Mouse (Mus musculus) kidney, postnatal 25 days (tissue): Measurements from ENCODE around the gene Tspan4.

Experiments used
- DNase-seq, 2 experiments: peaks; one replicate each; pipeline ENCODE4 v3.0.0; 2021; ENCODE audit warnings: mixed read lengths in 2 of 2

Gene Tspan4

DNA sequence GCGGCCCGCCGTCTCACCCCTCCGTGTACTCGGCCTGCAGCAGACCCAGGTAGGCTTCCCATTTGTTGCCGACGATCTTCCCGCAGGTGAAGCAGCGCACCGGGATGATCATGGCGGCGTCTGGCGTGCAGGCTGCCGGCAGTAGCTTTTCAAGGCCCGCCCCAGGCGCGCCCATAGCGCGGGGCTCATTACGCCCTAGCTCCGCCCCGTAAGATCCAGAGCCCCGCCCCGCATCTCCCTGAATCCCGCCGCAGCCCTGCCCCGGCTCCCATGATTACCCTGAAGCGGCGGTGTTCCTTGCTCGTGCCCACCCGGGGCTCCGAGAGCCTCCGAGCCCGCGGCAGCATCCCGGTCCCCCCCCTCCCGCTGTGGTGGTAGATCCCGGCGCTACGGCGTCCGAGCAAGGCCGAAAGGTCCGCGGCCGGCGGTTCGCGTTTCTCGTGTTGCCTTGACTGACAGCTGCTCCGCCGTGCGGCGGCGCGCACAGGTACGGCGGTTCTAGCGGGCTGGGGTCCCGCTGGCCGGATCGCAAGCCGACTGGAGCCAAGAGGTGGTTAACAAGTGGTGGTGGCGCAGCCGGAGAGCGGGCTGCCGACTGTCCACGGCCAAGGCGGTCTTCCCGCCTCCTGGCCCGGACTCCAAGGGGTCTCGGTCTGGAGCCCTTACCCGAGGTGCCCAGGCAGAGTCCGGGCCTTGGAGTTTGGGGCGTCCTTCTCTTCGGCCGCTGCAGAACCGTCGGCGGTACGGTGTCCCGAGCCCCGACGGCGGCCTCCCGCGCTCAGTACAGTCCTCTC is at the start of gene Tspan4, which contains the start of gene Polr2l:
Gene Tspan4, plus strand, starts transcription at position 230 of the 794 bp plus-strand sequence.
Gene Polr2l, minus strand, starts transcription at position 122 of the 794 bp plus-strand sequence.
- peak; percentile 85 to 93 for DNase-seq

GRCm38 (mm10) chr7:141426948-141427730 is 47.9 kb upstream of the Tspan4 start:
- no peak for DNase-seq

GRCm38 (mm10) chr7:141428701-141429100 is 46.3 kb upstream of the Tspan4 start:
- no peak for DNase-seq

- DNase-seq = peak; percentile 58 to 79
Measured at GRCm38 (mm10) chr7:141429310-141429709, 45.7 kb upstream of the Tspan4 start, which contains the start of gene Cend1. Cend1 (minus strand) TSS chr7:141429491.

- no peak for DNase-seq
Measured at GRCm38 (mm10) chr7:141429840-141430584, 45.0 kb upstream of the Tspan4 start.

DNA sequence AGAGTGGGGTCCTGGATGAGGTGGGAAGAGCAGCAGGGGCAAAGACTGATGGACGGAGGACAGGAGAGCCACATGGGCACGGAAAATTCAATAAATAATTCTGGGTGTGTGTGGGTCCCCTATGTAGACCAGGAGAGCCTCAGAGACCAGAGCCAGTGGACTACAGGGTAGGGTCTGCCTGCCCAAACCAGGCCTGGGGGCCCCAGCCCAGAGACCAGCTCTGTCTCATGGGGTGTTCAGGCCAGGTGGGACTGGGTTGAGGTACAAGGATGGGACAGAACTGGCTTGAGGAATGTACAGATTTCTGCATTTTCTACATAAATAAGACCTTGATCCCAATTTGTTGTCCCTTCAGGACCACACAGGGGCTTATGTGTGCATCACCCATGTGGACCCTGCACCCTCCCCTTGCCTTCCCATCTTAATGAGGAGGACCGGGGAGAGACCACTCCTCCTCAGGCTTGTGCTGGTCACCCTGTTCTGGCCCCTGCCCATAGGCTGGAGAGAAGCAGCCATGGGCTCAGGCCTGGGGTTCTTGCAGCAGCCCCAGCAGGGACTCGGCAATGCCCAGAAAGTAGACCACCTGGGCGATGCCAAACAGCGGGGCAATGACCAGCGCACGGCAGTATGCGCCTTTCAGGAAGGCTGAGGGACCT is 44.3 kb upstream of the Tspan4 start:
- DNase-seq = no peak

- DNase-seq = no peak
Measured at GRCm38 (mm10) chr7:141431434-141432185, 43.4 kb upstream of the Tspan4 start.

DNA sequence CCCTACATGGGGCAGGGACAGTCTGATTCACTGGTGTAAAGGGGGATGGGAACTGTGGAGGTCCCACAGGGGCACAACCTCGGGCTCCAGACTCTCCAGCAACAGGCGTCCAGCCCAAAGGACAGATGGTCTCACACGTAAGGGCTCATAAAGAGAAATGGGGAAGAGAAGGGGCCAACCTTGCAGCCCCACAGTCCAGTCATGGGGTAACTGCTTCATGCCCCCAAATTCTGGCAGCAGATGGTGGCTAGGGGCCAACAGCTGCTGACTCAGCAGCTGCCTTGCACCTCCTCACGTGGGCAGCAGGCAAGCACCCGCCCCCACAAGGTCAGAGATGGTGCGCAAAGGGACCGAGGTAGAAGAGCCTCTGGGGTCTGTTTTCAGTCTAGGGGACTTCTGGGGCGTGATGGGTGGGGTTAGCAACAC is 42.8 kb upstream of the Tspan4 start:
- DNase-seq = peak; percentile 50 to 82

GRCm38 (mm10) chr7:141432741-141433516 is 42.1 kb upstream of the Tspan4 start:
- DNase-seq = peak; percentile 69 to 92

DNA sequence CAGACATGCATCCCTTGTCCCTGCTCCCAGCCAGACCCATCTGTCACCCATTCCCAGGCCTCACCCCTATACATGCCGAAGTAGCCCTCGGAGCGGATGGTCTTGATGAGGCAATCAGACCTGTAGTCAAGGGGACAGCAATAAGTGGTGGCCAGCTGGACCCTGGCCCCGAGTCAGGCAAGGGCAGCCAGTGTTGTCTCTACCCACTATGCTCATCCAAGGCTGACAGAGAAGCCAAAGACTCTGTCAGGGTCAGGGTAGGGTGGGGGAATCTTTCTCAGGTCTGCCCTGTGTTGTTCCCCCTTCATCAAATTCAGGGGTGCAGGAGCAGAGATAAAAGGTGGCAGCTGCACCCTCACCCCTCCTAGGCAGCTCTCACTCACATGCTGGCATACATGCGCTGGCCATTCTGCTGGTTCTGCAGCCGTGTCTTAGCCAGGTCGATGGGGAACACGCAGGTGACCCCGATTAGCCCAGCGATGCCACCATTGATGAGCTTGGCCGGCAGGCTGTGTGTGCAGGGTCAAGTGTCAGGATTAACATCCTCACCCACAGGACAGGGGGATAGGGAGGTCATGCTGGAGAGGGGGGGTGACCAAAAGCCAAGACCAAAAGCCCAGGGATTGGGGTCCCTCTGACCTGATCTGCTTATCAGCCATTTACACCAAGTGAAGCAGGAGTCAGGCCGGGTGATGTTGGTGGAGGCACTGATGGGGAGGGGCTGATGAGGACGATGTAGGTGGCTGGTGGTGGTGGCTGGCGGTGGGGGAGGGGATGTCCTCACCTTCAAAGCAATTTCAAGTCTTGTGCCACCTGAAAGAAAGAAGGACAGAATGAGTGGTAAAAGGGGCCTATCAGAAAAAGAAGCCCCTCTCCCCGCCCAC is 41.3 kb upstream of the Tspan4 start:
- no peak for DNase-seq

GRCm38 (mm10) chr7:141434464-141434863 is 40.6 kb upstream of the Tspan4 start:
- DNase-seq = peak; percentile 49 to 70

GRCm38 (mm10) chr7:141435129-141435855 is 39.7 kb upstream of the Tspan4 start:
- DNase-seq = peak; percentile 70 to 83

DNA sequence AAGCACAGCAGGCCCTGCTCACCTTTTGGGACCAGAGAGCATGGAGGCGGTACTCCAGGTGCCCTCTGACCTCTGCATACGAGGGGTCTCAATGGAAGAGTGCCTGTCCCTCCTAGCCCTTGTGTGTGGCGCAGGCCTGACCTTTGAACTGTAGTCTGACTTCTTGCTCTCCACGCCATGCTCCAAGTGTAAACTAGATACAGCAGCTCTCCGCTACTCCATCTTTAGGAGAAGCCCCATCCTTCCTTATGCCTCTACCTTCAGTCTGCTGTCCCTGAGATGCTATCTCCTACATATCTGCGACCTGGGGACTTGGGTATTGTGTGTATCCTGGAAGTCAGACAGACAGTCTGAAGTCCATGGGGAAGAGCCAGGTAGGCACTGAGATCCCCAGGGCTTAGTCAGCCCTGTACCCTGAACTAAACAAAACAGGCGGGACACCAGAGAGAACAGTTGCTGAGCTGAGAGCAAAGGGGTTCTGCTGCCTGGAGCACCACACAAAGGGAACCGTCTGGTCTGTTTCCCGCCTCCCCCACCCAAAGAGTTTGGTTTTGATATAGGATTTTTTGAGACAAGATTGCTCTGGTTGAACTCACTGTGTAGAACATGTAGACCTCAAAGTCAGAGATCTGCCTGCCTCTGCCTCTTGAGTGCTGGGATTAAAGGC is 39.1 kb upstream of the Tspan4 start:
- peak in 1 of 2 experiments; percentile 52 for DNase-seq

- no peak for DNase-seq
Measured at GRCm38 (mm10) chr7:141436523-141436892, 38.5 kb upstream of the Tspan4 start.

DNA sequence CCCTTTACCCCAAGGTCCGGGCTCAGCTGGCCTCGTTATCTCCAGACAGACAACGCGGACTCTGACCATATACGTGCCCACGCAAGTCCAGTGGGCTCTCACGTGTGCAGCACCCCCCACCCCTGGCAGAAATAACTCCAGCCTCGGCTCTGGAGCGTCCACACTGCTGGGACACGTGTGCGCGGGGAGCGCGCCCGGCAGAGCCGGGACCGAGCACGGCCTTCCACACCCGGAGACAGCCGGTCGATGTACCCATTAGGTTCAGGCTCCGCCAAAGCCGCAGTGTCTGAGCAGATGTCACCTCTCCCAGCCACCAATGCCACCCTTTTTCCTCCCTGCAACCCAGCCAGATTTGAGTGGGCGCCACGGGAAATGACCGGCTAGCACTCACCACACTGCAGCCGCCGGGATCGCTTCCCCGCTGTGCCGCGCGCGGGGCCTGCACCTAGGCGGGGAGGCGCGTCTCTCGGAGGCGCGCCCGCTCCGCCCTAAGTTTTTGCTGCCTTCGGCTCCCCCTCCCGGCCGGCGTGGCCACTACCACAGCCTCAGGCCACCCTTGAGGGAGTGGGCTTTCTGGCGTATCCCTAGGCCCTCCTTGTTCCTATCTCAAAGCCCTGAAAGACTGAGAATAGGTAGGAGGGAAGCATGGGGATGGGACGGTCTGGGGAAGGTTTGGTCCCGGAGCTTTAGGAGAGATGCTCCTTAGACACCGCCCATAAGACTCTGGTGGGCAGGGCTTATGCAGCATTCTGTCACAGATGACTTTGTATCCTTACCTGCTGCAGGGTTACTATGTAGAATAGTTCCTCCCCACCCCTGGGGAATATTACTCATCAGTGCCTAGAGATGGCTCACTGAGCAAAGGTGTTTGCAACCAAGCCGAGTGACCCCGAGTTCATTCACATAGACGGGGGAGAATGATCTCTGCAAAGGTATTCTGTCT is 37.6 kb upstream of the Tspan4 start, which contains the start of gene Slc25a22:
Gene Slc25a22, minus strand, starts transcription at position 715 of the 943 bp plus-strand sequence.
- peak; percentile 84 to 89 for DNase-seq

DNA sequence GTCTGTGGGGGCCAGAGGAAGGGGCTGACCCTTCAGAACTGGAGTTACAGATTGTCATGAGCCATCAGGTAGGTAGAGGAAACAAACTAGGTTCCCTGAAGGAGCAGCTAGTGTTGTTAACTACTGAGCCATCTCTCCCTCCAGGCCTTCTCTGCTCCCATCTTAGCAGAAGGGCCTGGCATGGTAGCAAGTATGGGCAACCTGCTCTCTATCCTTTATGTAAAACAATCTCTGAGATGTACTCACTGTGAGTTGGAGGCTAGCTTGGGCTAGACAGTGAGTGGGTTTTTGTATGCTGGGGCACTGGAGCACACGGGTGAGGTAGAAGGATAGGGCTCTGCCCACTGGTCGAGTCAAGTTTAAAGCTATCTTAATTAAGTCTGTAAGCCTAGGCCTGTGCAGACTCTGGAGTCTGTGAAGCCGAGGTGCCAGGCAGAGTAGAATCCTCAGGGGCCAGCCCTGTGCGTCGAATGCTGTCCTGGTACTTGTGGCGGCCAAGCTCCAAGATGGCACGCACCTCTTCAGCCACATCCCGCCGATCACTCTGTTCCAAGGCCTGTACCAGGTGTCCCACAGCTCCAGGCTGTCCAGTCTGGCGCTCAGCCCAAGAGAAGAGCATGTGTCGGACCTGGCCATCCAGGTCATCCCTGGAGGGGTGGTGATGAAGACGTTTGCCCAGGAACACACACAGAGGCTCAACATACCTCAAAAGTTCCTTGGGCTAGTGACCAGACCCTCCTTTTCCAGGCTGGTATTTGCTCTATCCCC is 36.7 kb upstream of the Tspan4 start:
- peak in 1 of 2 experiments; percentile 44 for DNase-seq
